ENCODE assay signal across 8 mouse cellular contexts in the genomic region with DNA sequence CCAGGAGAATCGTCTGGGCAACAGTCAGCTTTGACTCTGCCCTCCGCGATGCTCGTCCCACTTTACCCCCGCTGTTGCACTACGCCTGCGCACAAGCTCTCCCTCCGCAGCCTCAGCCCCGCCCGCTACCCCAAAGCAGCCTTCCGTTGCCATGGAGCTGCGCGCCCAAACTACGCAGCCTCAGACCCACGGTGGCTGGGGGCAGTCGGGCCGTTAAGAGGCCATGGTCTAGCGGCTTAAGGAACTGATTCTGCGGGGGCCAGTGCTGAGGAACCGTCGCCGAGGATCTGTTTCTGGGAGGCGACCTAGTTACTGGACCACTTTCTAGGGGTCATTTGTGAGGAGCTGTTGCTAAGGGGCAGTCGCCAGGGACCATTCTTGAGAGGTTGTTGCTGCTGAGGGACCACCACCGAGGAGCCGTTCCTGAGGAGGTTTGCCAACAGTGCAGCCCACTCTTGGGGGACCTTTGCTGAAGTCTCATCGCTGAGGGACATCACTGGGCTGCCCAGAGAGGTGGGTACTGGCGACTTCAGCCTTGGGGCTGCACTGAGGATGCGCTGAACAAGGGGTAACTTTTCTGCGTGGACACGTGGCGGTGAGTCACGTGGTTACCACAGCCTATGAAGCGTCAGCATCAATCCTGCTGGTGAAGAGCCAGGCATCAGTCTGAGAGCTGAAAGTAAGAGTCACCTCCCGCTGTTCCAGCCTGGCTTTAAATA. TPM values are rescaled to one million over a fixed set of nuclear protein-coding genes. Genes with fewer than 3 reads are reported as not detected.
DNase-seq lines count a peak whose midpoint lies in the region; ATAC-seq and TF ChIP-seq lines count a peak whose summit lies in the region.

A gene (plus strand): TSS at position 133 of the 719 bp plus-strand sequence.

- 0 out of 2 replicates have a peak, but pooled peaks cover 3% of the 10 kb centered on the region for H3K27me3 ChIP-seq in E14TG2a.4 (ENCODE audit: insufficient read depth, low read length)
- H3K27me3 ChIP-seq in forebrain, embryonic 15.5 days: no peaks in the 10 kb centered on the region
- peaks cover 29% of the 10 kb centered on the region for H3K27me3 ChIP-seq in liver, embryonic 15.5 days
- no peaks in the 10 kb centered on the region for H3K27me3 ChIP-seq in neural tube, embryonic 15.5 days (replicated peaks)

- peaks cover 35% of the 10 kb centered on the region for H3K4me1 ChIP-seq in E14TG2a.4 (replicated peaks; ENCODE audit: low read depth, low read length)
- peaks cover 13% of the 10 kb centered on the region for H3K4me1 ChIP-seq in forebrain, embryonic 15.5 days
- no peaks in the 10 kb centered on the region for H3K4me1 ChIP-seq in liver, embryonic 15.5 days (replicated peaks)
- H3K4me1 ChIP-seq in neural tube, embryonic 15.5 days: peaks cover 10% of the 10 kb centered on the region; the same call in 1 of the 2 replicates

- peak; percentile 81 for DNase-seq in cerebellum, adult 11 months
- peak; percentile 70 to 78 for DNase-seq in heart, postnatal 14 days
- DNase-seq in kidney, postnatal 4 days: peak; percentile 75 to 82
- peak; percentile 83 to 85 for DNase-seq in thymus, postnatal 10 days (ENCODE audit: low spot score in 2 of 2)

- H3K36me3 ChIP-seq in E14TG2a.4 (ENCODE audit: insufficient read depth, low read length): no peaks in the 10 kb centered on the region
- H3K36me3 ChIP-seq in forebrain, embryonic 15.5 days: no peaks in the 10 kb centered on the region
- no peaks in the 10 kb centered on the region for H3K36me3 ChIP-seq in liver, embryonic 15.5 days (replicated peaks)
- no peaks in the 10 kb centered on the region for H3K36me3 ChIP-seq in neural tube, embryonic 15.5 days

- H3K4me3 ChIP-seq in E14TG2a.4 (replicated peaks; ENCODE audit: low read length): peak within 1 kb of the TSS; percentile 82
- peak within 1 kb of the TSS; percentile 60 for H3K4me3 ChIP-seq in forebrain, embryonic 15.5 days
- peak within 1 kb of the TSS; percentile 26 for H3K4me3 ChIP-seq in liver, embryonic 15.5 days (replicated peaks)
- peak within 1 kb of the TSS; percentile 58 for H3K4me3 ChIP-seq in neural tube, embryonic 15.5 days (replicated peaks)

- WGBS in forebrain, embryonic 15.5 days: under 1% methylated on average over 35 of the region's 35 CpGs
- WGBS in liver, embryonic 15.5 days (ENCODE audit: insufficient replicate concordance): 2% methylated on average over 35 of the region's 35 CpGs
- WGBS in neural tube, embryonic 15.5 days: under 1% methylated on average over 35 of the region's 35 CpGs

- ATAC-seq in forebrain, embryonic 15.5 days (replicated peaks): peak; percentile 99
- no peak for ATAC-seq in liver, embryonic 15.5 days (ENCODE audit: insufficient read depth)
- peak; percentile 99 for ATAC-seq in neural tube, embryonic 15.5 days (ENCODE audit: low FRiP score)

- intact Hi-C loops in heart, postnatal 14 days (cut with DNase I): loop anchor here (5.0 kb wide), 1 partner anchor 87 kb away; no protein-coding TSS in a partner anchor

- H3K4me2 ChIP-seq in forebrain, embryonic 15.5 days (replicated peaks): peak within 1 kb of the TSS; percentile 89
- peak within 1 kb of the TSS; percentile 54 for H3K4me2 ChIP-seq in liver, embryonic 15.5 days
- peak within 1 kb of the TSS; percentile 76 for H3K4me2 ChIP-seq in neural tube, embryonic 15.5 days

- peak within 1 kb of the TSS; percentile 47 for H3K9ac ChIP-seq in forebrain, embryonic 15.5 days (replicated peaks)
- H3K9ac ChIP-seq in liver, embryonic 15.5 days: no peak within 1 kb of the TSS
- H3K9ac ChIP-seq in neural tube, embryonic 15.5 days (replicated peaks): peak within 1 kb of the TSS; percentile 33

- peaks cover under 1% of the 10 kb centered on the region; the same call in 1 of the 2 replicates for H3K9me3 ChIP-seq in E14TG2a.4 (ENCODE audit: low read length)
- no peaks in the 10 kb centered on the region for H3K9me3 ChIP-seq in forebrain, embryonic 15.5 days
- no peaks in the 10 kb centered on the region for H3K9me3 ChIP-seq in liver, embryonic 15.5 days (replicated peaks)
- no peaks in the 10 kb centered on the region for H3K9me3 ChIP-seq in neural tube, embryonic 15.5 days (replicated peaks)

- H3K27ac ChIP-seq in forebrain, embryonic 15.5 days (replicated peaks): peak within 1 kb of the TSS; percentile 44
- no peak within 1 kb of the TSS for H3K27ac ChIP-seq in liver, embryonic 15.5 days (replicated peaks)
- peak within 1 kb of the TSS; percentile 70 for H3K27ac ChIP-seq in neural tube, embryonic 15.5 days (replicated peaks)

- TF ChIP-seq CTCF in E14TG2a.4 (conservative IDR thresholded peaks at IDR 0.05; ENCODE audit: low read length): no peak

RNA-seq across cellular contexts. Expression of the gene that starts here (rescaled TPM):
- 3.8 and 4.3 TPM in 2 replicates for polyA plus RNA-seq in forebrain, embryonic 15.5 days (2015; fragmentation: Nextera tagmentation; extraction: Ambion mirVana)
- total RNA-seq in heart, postnatal 14 days (2021): under 1 TPM; 0.61 to 0.69 TPM
- 0.07 and 0.14 TPM in 2 replicates for polyA plus RNA-seq in liver, embryonic 15.5 days (2015; fragmentation: Nextera tagmentation; extraction: Ambion mirVana)
- 4.4 TPM in 2 replicates for polyA plus RNA-seq in neural tube, embryonic 15.5 days (2015; fragmentation: Nextera tagmentation; extraction: Ambion mirVana)

Comparison
In these comparisons a context has a peak if more than half of its experiments do, and no peak if none do; other contexts are left out.
1. Peak in DNase-seq in heart, postnatal 14 days; RNA of the gene not detected or under 1 TPM.
2. H3K4me3 ChIP-seq: peak in every context shown above with its lines; median percentile 82 in E14TG2a.4; 60 in forebrain, embryonic 15.5 days; 58 in neural tube, embryonic 15.5 days; 26 in liver, embryonic 15.5 days.